Mouse (Mus musculus): ENCODE data around the gene Sdc1.

DNA sequence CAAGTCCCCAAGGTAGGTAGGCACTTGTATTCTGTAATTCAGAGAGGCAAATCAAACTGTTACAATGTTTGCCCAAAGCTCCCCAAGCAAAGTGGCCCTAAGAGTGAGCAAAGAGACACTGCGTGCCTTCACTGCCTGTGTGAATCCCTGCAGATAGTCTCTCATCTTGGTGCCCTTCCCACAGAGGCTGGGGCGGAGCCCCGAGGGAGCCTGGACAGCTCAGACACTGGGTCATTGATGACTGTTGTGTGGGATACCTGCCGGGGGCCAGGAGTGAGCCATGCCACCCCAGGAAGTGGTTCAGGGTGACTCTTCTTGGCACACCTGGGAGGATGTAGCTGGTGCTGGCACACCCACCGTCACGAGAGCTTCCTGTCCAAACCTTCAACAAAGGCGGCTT, 10.1 kb upstream of the Sdc1 start:
- TF ChIP-seq GATA1 (IDR thresholded peaks at IDR 0.05; ENCODE audit: borderline replicate concordance, low read length) (no peak), FLI1 (IDR thresholded peaks at IDR 0.05; ENCODE audit: low read length) (no peak)

Data from megakaryocyte, embryonic 14.5 days (primary cell).